Mouse (Mus musculus) thymus, postnatal 4 days (tissue): ENCODE measurements at regions not wholly inside any gene's neighbourhood (a gene's known extent, or its start where the extent isn't known, plus 50 kb on each side); places are given as distances from the start of the nearest gene placed in this dataset.
A peak's percentile ranks its signal among the peaks of the same experiment; 100 is the strongest.

Source experiments
- DNase-seq: peaks from one replicate; pipeline ENCODE4 v3.0.0; 2021

DNA sequence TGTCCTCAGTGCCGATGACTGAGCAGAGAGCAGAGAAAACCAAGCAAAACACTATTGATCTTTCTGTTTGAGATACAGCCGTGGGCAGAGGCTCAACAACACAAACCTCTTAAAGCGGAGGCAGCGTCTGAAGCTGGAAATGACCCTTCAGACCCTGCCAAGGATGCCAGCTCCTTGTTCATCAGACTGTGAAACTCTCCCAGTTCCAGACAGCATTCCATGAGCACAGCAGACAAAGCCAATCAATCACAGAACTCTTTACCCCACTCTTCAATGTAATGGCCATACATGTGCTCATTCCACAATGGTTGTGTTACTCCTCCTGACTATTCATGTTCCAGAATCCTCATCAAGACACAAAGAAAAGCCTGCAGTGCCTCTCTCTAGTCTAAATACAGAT lies 73.5 kb downstream of the Tmem114 start:
- DNase-seq: no peak

DNA sequence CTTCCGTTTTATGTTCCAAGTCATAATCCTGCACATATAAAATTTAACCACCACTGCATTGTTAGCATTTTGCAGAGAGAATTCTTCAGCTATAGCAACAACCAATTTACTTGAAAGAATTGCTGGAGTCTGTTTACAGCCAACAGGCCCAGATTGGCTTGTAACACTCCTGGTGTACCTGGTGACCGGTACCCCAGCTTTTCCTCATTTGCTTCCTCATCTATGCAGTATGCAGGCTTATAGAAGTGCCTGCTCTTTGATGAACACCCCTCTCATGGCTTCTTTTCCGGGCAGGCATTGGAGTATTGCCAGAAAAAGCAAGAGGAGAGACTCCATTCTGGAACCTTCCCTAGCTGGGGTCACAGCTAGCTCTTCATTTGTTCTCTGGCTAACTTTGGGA lies 75.8 kb downstream of the Tmem114 start:
- no peak for DNase-seq

GRCm38 (mm10) chr16:8348645-8349044 lies 76.3 kb downstream of the Tmem114 start:
- no peak for DNase-seq

- DNase-seq: no peak
These were observed 79.7 kb downstream of the Tmem114 start for GRCm38 (mm10) chr16:8345216-8345615.

- no peak for DNase-seq
These were observed 91.7 kb downstream of the Tmem114 start for GRCm38 (mm10) chr16:8333081-8333710.

- no peak for DNase-seq
These were observed 112.9 kb downstream of the Tmem114 start for GRCm38 (mm10) chr16:8311996-8312395.

GRCm38 (mm10) chr16:8306389-8306788 lies 118.5 kb downstream of the Tmem114 start:
- DNase-seq: peak; percentile 69
